Comparison of ENCODE assay signal across 9 mouse cellular contexts in the genomic region with DNA sequence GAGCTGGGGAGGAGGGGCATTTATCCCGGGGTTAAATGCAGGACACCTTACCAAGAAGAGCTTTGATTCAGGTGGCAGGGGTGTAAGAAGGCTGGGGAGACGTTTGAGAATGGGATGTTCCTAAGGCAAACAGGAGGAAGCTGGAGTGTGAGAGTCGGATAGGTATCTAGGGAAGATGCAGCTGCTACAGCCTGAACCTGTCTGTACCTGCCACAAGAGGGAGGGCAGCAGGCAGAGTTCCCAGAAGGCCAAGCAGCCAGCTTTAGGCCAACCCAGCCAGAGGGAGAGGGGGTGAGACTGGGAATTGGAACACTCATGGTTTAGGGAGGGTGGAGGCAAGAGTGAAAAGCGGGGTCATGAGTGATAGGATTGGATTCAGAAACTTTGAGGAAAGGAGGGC. TPM values are rescaled to one million over a fixed set of nuclear protein-coding genes. Genes with fewer than 3 reads are reported as not detected.
DNase-seq lines count a peak whose midpoint lies in the region; ATAC-seq and TF ChIP-seq lines count a peak whose summit lies in the region.
"Had no signal": no experiment of that assay in that cellular context is flagged by ENCODE, and none has a peak within 500 bp of the region (broad histone marks: within the 10 kb centered on the region; RNA-seq: fewer than 3 reads in every experiment).

No protein-coding gene starts in this region.

- H3K9me3 ChIP-seq in kidney, postnatal 0 days (replicated peaks; ENCODE audit: low read length), result no peaks in the 10 kb centered on the region
- H3K9me3 ChIP-seq in neural tube, embryonic 14.5 days (ENCODE audit: control insufficient read depth, low read length), result no peaks in the 10 kb centered on the region

- ATAC-seq in kidney, postnatal 0 days (replicated peaks; ENCODE audit: low FRiP score, low read depth), result no peak
- no peak for ATAC-seq in neural tube, embryonic 14.5 days (ENCODE audit: low read depth)

- no peak overlapping the region for H3K27ac ChIP-seq in kidney, postnatal 0 days
- peak overlapping the region; percentile 39 for H3K27ac ChIP-seq in cortical plate, adult 2 months (ENCODE audit: insufficient read depth, low read length)
- H3K27ac ChIP-seq in neural tube, embryonic 14.5 days (ENCODE audit: low read depth, low read length), result no peak overlapping the region

- no peak for DNase-seq in kidney, postnatal 0 days (ENCODE audit: low spot score)
- no peak for DNase-seq in kidney, postnatal 4 days
- DNase-seq in induced T-regulatory cell, adult 2 months (ENCODE audit: low read depth), result peak; percentile 36
- no peak for DNase-seq in embryo, embryonic 10 days (ENCODE audit: low spot score)
- no peak for DNase-seq in cerebellum, adult 8-10 months
- DNase-seq in frontal cortex, postnatal 25 days (ENCODE audit: low spot score in 2 of 2), result no peak

- 24% methylated on average over 4 of the region's 4 CpGs for WGBS in kidney, postnatal 0 days
- WGBS in neural tube, embryonic 14.5 days, result 19% methylated on average over 4 of the region's 4 CpGs

- peaks cover 19% of the 10 kb centered on the region for H3K27me3 ChIP-seq in kidney, postnatal 0 days (ENCODE audit: insufficient read depth, low read length)
- peaks cover 5% of the 10 kb centered on the region for H3K27me3 ChIP-seq in neural tube, embryonic 14.5 days (ENCODE audit: control insufficient read depth, insufficient read depth, low read length)

- H3K36me3 ChIP-seq in kidney, postnatal 0 days (ENCODE audit: insufficient read depth, low read length), result peaks cover 18% of the 10 kb centered on the region
- no peaks in the 10 kb centered on the region for H3K36me3 ChIP-seq in neural tube, embryonic 14.5 days (ENCODE audit: control insufficient read depth, insufficient read depth, low read length)

- no peak overlapping the region for H3K4me3 ChIP-seq in kidney, postnatal 0 days (replicated peaks; ENCODE audit: low read depth, low read length)
- H3K4me3 ChIP-seq in cortical plate, adult 2 months (ENCODE audit: insufficient read depth, low read length), result peak overlapping the region; percentile 69
- no peak overlapping the region for H3K4me3 ChIP-seq in neural tube, embryonic 14.5 days (ENCODE audit: low read depth, low read length)

- 0 out of 2 replicates have a peak, but pooled peaks cover 9% of the 10 kb centered on the region for H3K4me1 ChIP-seq in kidney, postnatal 0 days (replicated peaks; ENCODE audit: insufficient read depth, low read length)
- peaks cover 3% of the 10 kb centered on the region; the same call in 1 of the 2 replicates for H3K4me1 ChIP-seq in cortical plate, adult 2 months (ENCODE audit: control insufficient read depth, insufficient read depth, low read length)
- peaks cover 7% of the 10 kb centered on the region; the same call in 1 of the 2 replicates for H3K4me1 ChIP-seq in neural tube, embryonic 14.5 days (ENCODE audit: control insufficient read depth, insufficient read depth, low read length)

- peak; percentile 50; the same call in 1 of the 2 replicates for TF ChIP-seq CTCF in kidney, postnatal 0 days (IDR thresholded peaks at IDR 0.05; ENCODE audit: low read depth)
- 0 out of 2 replicates have a peak, but pooled peaks have one; percentile 22 for TF ChIP-seq CTCF in cortical plate, adult 2 months (IDR thresholded peaks at IDR 0.05; ENCODE audit: extremely low read depth, insufficient read depth, low read length)

- no peak for TF ChIP-seq POLR2A in cortical plate, adult 2 months (IDR thresholded peaks at IDR 0.05; ENCODE audit: extremely low read depth, insufficient read depth, low read length)

- H3K4me2 ChIP-seq in kidney, postnatal 0 days (ENCODE audit: low read length), result peak overlapping the region; percentile 91; the same call in 1 of the 2 replicates
- 0 out of 2 replicates have a peak overlapping the region, but pooled peaks have one; percentile 70 for H3K4me2 ChIP-seq in neural tube, embryonic 14.5 days (ENCODE audit: low read depth, low read length)

- H3K9ac ChIP-seq in kidney, postnatal 0 days (ENCODE audit: low read depth, low read length), result no peak overlapping the region
- no peak overlapping the region for H3K9ac ChIP-seq in neural tube, embryonic 14.5 days (replicated peaks; ENCODE audit: low read depth, low read length)

RNA-seq across cellular contexts. Expression of gene Zfp385a, which starts 0.9 kb away (rescaled TPM):
- 11.3 and 11.8 TPM in 2 replicates for polyA plus RNA-seq in kidney, postnatal 0 days (2015; fragmentation: Nextera tagmentation; extraction: Ambion mirVana)
- polyA plus RNA-seq in cortical plate, adult 2 months (2012; rRNA removed), result 42.3 and 45.2 TPM in 2 replicates
- polyA plus RNA-seq in neural tube, embryonic 14.5 days (2014; fragmentation: Nextera tagmentation; extraction: Ambion mirVana), result 19.2 and 20.7 TPM in 2 replicates

RNA-seq across cellular contexts. Expression of gene Itga5, which starts 25.8 kb away (rescaled TPM):
- polyA plus RNA-seq in kidney, postnatal 0 days (2015; fragmentation: Nextera tagmentation; extraction: Ambion mirVana), result 19.4 and 22.0 TPM in 2 replicates
- 2.4 and 3.8 TPM in 2 replicates for polyA plus RNA-seq in cortical plate, adult 2 months (2012; rRNA removed)
- 3.8 and 7.4 TPM in 2 replicates for polyA plus RNA-seq in neural tube, embryonic 14.5 days (2014; fragmentation: Nextera tagmentation; extraction: Ambion mirVana)

RNA-seq across cellular contexts. Expression of gene Gpr84, which starts 30.4 kb away (rescaled TPM):
- polyA plus RNA-seq in kidney, postnatal 0 days (2015; fragmentation: Nextera tagmentation; extraction: Ambion mirVana), result 0.47 and 0.65 TPM in 2 replicates
- 0.98 and 1.2 TPM in 2 replicates for polyA plus RNA-seq in cortical plate, adult 2 months (2012; rRNA removed)
- polyA plus RNA-seq in neural tube, embryonic 14.5 days (2014; fragmentation: Nextera tagmentation; extraction: Ambion mirVana), result 0.35 and 0.40 TPM in 2 replicates
- polyA plus RNA-seq: erythroblast, embryonic 14.5 days had no signal
